Mouse (Mus musculus) lung, embryonic 16.5 days (tissue): ENCODE data around the gene Trp53i13. TPM values are rescaled to one million over a fixed set of nuclear protein-coding genes. Genes with fewer than 3 reads are reported as not detected.
"Not testable (repeated sequence)": the region's sequence is repeated elsewhere in the genome, so short reads cannot be mapped to it uniquely, and the experiment has no call there.

Experiments
- ATAC-seq: fragments of 200-750 bp; cut with Nextera tagmentation; 2 replicates; pipeline ENCODE4 v1.8.0; 2017; ENCODE audit warnings: low read depth, mild to moderate bottlenecking, moderate library complexity
- H3K27ac ChIP-seq: fragments of 300-500 bp; sonication (generic); 2 replicates; pipeline ENCODE4 v1.5.1; 2014; ENCODE audit warnings: mild to moderate bottlenecking, control low read depth, low read length
- H3K27me3 ChIP-seq: fragments of 300-500 bp; sonication (generic); 2 replicates; pipeline ENCODE4 v1.6.1; 2014; ENCODE audit warnings: low read depth, low read length, mixed read lengths; ENCODE audit not compliant: control insufficient read depth, insufficient read depth
- H3K36me3 ChIP-seq: fragments of 300-500 bp; sonication (generic); 2 replicates; pipeline ENCODE4 v1.6.1; 2014; ENCODE audit warnings: low read length; ENCODE audit not compliant: control insufficient read depth, insufficient read depth
- H3K4me1 ChIP-seq: fragments of 300-500 bp; sonication (generic); replicated peaks from 2 replicates; pipeline ENCODE4 v1.6.1; 2014; ENCODE audit warnings: low read length, mixed read lengths; ENCODE audit not compliant: control insufficient read depth, insufficient read depth
- H3K4me2 ChIP-seq: fragments of 300-500 bp; sonication (generic); 2 replicates; pipeline ENCODE4 v1.6.1; 2014; ENCODE audit warnings: low read depth, low read length, control low read depth
- H3K4me3 ChIP-seq: fragments of 300-500 bp; sonication (generic); 2 replicates; pipeline ENCODE4 v1.5.1; 2014; ENCODE audit warnings: mild to moderate bottlenecking, low read length, control low read depth
- H3K9ac ChIP-seq: fragments of 300-500 bp; sonication (generic); 2 replicates; pipeline ENCODE4 v1.6.1; 2014; ENCODE audit warnings: low read length, control low read depth
- H3K9me3 ChIP-seq: fragments of 300-500 bp; sonication (generic); 2 replicates; pipeline ENCODE4 v1.6.1; 2016; ENCODE audit warnings: low read length; ENCODE audit not compliant: control insufficient read depth
- WGBS: fragments of 180-500 bp; shearing (Covaris S2); extraction: QIAGEN DNeasy Blood & Tissue Kit; methylation state at CpG from one replicate; pipeline ENCODE4 v1.1.7; 2014; 5-methylcytosine and 5-hydroxymethylcytosine counted together
- polyA plus RNA-seq: library from polyadenylated mRNA; unstranded; fragments of >200 nt; fragmentation: Nextera tagmentation; extraction: Ambion mirVana; gene quantifications from 2 replicates; pipeline ENCODE4 v1.2.1, GENCODE M21; 2015

Trp53i13 gene
- 31.3 and 32.2 TPM in 2 replicates for polyA plus RNA-seq

- Histone ChIP-seq H3K9ac (peak within 1 kb of the TSS; percentile 76), H3K9me3 (no peaks in the 10 kb centered on the region), H3K4me2 (peak within 1 kb of the TSS; percentile 98), H3K4me3 (peak within 1 kb of the TSS; percentile 80), H3K27ac (peak within 1 kb of the TSS; percentile 61; the same call in 1 of the 2 replicates), H3K27me3 (peaks cover 8% of the 10 kb centered on the region; the same call in 1 of the 2 replicates), H3K4me1 (peaks cover 36% of the 10 kb centered on the region), H3K36me3 (no peaks in the 10 kb centered on the region)
- ATAC-seq: no peak; the same call in 1 of the 2 replicates
- 6% methylated on average over 39 of the region's 39 CpGs for WGBS
Observed at GRCm38 (mm10) chr11:77515637-77516552, at the start of gene Trp53i13. TSS of gene Trp53i13 (minus strand) at chr11:77515980.

GRCm38 (mm10) chr11:77545261-77545660 lies 29.5 kb upstream of the Trp53i13 start:
- ATAC-seq: no peak
- Histone ChIP-seq H3K4me1 (no peaks in the 10 kb centered on the region), H3K36me3 (peaks cover 45% of the 10 kb centered on the region), H3K9me3 (no peaks in the 10 kb centered on the region), H3K27ac (no peak overlapping the region), H3K9ac (no peak overlapping the region), H3K27me3 (no peaks in the 10 kb centered on the region), H3K4me3 (no peak overlapping the region), H3K4me2 (no peak overlapping the region)
- 95% methylated on average over 7 of the region's 7 CpGs for WGBS

- Histone ChIP-seq H3K4me1 (no peaks in the 10 kb centered on the region), H3K27me3 (no peaks in the 10 kb centered on the region), H3K4me3 (no peak overlapping the region), H3K27ac (no peak overlapping the region), H3K9ac (no peak overlapping the region), H3K9me3 (no peaks in the 10 kb centered on the region), H3K4me2 (no peak overlapping the region), H3K36me3 (peaks cover 8% of the 10 kb centered on the region)
- no peak for ATAC-seq
- 77% methylated on average over 4 of the region's 4 CpGs for WGBS
Observed at GRCm38 (mm10) chr11:77532202-77532846, 16.5 kb upstream of the Trp53i13 start.

DNA sequence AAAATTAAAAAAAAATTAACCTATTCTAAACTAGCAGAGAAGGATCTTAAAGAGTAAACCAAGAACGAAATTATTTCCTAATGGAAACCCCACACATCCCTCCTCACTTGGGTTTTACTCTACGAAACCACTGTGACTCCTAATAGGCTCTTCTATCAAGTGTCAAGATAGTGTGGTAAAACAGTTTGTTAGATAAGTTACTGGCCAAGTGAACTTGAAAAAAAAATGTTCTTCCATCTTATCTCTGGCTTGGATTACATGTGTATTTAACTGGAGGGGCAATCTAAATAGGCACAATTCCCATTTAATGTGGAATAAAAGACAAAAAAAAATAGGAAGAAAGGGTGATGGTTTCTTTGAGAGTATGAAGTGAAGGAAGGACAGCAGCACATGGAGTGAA lies 15.1 kb upstream of the Trp53i13 start:
- H3K27ac ChIP-seq: no peak overlapping the region
- no peak overlapping the region for H3K4me2 ChIP-seq
- H3K9ac ChIP-seq: no peak overlapping the region
- WGBS: 56% methylated on average over 2 of the region's 2 CpGs
- H3K4me1 ChIP-seq: no peaks in the 10 kb centered on the region
- no peaks in the 10 kb centered on the region for H3K27me3 ChIP-seq
- no peaks in the 10 kb centered on the region for H3K9me3 ChIP-seq
- no peak for ATAC-seq
- H3K36me3 ChIP-seq: 0 out of 2 replicates have a peak, but pooled peaks cover 2% of the 10 kb centered on the region
- no peak overlapping the region for H3K4me3 ChIP-seq

DNA sequence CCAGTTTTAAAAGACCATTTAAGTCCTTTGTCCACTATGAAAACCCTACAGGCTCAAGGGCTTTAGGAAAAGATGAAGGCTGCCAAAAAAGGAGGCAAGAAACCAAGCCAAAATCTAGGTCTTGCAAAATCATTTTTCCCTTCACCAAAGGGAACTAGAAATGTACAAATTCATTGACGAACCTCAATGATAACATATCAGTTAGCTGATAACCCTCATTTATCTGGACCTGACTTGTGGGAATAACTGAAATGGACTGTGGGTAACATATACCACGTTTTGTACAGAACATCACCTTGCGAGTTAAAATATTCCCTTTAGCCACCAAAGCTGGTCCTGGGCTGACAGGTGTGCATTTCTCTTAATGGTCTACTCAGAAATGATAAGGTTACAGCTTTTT lies 13.9 kb upstream of the Trp53i13 start:
- 72% methylated on average over 3 of the region's 3 CpGs for WGBS
- Histone ChIP-seq H3K4me2 (no peak overlapping the region), H3K27me3 (no peaks in the 10 kb centered on the region), H3K27ac (no peak overlapping the region), H3K4me1 (no peaks in the 10 kb centered on the region), H3K4me3 (no peak overlapping the region), H3K36me3 (0 out of 2 replicates have a peak, but pooled peaks cover 2% of the 10 kb centered on the region), H3K9ac (no peak overlapping the region), H3K9me3 (no peaks in the 10 kb centered on the region)
- ATAC-seq: no peak

GRCm38 (mm10) chr11:77528420-77528819 lies 12.6 kb upstream of the Trp53i13 start:
- not testable (repeated sequence) for H3K4me2 ChIP-seq, H3K9ac ChIP-seq, H3K4me1 ChIP-seq, H3K27ac ChIP-seq, H3K9me3 ChIP-seq, H3K27me3 ChIP-seq, H3K4me3 ChIP-seq, H3K36me3 ChIP-seq, ATAC-seq
- 78% methylated on average over 3 of the region's 3 CpGs for WGBS

GRCm38 (mm10) chr11:77525804-77526486 lies 10.2 kb upstream of the Trp53i13 start:
- Histone ChIP-seq H3K4me2 (no peak overlapping the region), H3K27me3 (no peaks in the 10 kb centered on the region), H3K4me3 (no peak overlapping the region), H3K36me3 (no peaks in the 10 kb centered on the region), H3K9ac (no peak overlapping the region), H3K9me3 (no peaks in the 10 kb centered on the region), H3K4me1 (no peaks in the 10 kb centered on the region), H3K27ac (no peak overlapping the region)
- 67% methylated on average over 3 of the region's 3 CpGs for WGBS
- ATAC-seq: no peak

GRCm38 (mm10) chr11:77520601-77521529 lies 5.1 kb upstream of the Trp53i13 start:
- Histone ChIP-seq H3K27ac (no peak overlapping the region), H3K36me3 (no peaks in the 10 kb centered on the region), H3K4me3 (no peak overlapping the region), H3K4me1 (peaks cover 3% of the 10 kb centered on the region), H3K4me2 (no peak overlapping the region), H3K9ac (no peak overlapping the region), H3K27me3 (peaks cover 3% of the 10 kb centered on the region; the same call in 1 of the 2 replicates), H3K9me3 (no peaks in the 10 kb centered on the region)
- no peak for ATAC-seq
- WGBS: 43% methylated on average over 5 of the region's 5 CpGs
